Mouse (Mus musculus) adrenal gland, adult 18-20 months (tissue): ENCODE data around the gene Usp32. TPM values are rescaled to one million over a fixed set of nuclear protein-coding genes. Genes with fewer than 3 reads are reported as not detected.

Experiments
- DNase-seq, 2 experiments: peaks; one replicate each; pipeline ENCODE4 v3.0.0; 2021 to 2022; ENCODE audit warnings: low spot score in 2 of 2
- total RNA-seq, 2 experiments: library from RNA; stranded (reverse); gene quantifications; 1 replicate in 1 of 2; 2 replicates in 1 of 2; pipeline ENCODE4 v1.2.3; 2021

The Usp32 gene
- total RNA-seq, 2 experiments from 2014 or later: 30.8 to 44.2 TPM

DNA sequence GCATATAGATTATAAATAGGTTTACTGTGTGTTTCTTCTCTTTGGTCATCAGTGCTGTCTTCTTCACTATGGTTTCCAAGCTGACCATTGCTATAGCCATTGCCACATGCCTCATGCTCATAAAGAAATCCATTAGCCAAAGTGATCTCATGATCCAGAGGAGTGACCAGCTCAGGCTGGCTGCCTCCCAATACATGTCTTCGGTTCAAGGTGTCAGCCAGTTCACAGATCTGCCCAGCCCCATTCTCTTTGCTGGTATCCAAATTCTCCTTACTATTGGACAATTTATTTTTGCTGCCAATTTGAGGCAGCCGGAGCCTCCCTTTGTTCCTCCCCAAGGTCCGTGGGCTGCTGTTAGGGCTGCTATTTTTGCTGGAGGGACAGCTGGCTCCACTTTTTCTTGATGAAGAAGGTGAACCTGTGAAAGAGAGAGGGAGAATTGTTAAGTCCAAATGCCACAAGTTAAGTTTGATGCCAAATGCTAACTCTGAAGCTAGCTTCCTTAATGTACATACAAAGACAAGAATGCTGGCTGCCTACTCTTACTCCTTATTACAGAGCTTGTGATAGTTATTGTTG, 151.5 kb downstream of the Usp32 start:
- DNase-seq: no peak

DNA sequence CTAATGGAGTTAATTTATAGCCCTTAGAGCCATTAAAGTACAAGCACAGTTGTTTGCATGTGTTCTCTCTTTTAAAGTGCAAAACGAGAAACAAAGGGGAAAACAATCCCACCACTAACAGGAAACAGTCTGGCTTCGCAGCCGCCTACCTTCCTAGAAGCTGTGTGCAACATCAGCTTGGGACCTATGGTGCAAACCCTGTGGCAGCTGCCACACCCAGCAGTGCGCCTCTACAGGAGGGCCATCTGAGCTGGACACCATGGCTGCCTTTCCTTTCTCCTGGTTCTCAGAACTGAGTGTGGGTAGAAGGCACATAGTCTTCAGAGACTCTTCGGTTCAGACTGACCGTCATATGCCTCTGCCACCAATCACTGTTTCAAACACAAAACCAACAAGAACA, 154.5 kb downstream of the Usp32 start:
- no peak for DNase-seq

DNA sequence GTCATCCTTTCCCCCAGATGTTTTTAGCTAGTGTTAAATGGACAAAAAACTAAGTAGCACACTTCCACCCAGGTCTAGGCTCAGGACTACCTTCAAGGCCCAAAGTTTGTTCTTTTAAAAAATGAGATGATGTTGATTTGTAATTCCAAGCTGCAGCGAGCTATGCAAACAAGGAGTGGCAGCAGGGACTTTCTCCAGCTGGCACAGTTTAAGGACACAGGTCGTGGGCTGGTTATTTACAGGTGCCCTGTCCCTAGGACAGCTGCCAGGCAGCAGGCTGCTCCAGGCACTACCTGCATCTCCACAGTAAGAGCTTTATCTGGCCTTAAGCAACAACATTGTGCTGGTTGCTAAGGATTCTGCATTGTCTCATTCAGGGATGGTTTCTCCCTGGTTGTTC, 159.3 kb downstream of the Usp32 start:
- DNase-seq: no peak

DNA sequence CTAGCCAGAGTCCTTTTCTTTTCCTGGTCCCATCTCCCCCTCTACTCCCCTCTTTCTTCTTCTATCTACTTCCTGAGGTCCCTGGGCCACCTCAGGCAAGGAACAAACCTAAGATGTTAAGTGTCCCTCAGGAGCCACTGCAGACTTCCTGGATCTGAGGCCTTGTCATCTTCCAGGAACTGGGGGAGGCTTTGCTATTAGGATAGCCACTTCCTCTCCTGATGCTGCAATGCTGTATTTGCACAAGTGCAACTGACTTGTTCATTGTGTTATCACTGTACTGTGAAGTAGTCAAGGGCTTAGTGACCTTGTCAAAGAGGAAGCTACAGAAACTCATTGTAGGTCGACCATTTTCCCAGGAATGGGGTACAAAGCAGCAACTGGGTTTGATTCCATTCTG, 160.6 kb downstream of the Usp32 start:
- no peak for DNase-seq

DNA sequence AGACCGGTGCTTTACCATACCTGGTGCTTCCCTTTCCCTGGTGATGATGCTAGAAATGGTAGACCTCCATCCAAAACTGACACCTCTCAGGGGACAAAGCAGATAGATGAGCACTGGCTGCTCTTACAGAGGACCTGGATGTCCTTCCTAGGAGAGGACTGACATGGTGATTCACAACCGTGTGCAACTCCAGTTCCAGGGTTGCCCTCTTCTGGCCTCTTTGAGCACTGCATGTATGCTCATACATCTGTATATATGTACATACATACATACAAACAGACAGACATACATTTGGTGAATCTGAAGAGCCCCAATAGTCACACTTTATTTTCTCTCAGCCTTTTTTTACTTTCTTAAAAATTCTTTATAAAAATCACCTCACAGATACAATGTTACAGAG, 161.8 kb downstream of the Usp32 start:
- DNase-seq: no peak

DNA sequence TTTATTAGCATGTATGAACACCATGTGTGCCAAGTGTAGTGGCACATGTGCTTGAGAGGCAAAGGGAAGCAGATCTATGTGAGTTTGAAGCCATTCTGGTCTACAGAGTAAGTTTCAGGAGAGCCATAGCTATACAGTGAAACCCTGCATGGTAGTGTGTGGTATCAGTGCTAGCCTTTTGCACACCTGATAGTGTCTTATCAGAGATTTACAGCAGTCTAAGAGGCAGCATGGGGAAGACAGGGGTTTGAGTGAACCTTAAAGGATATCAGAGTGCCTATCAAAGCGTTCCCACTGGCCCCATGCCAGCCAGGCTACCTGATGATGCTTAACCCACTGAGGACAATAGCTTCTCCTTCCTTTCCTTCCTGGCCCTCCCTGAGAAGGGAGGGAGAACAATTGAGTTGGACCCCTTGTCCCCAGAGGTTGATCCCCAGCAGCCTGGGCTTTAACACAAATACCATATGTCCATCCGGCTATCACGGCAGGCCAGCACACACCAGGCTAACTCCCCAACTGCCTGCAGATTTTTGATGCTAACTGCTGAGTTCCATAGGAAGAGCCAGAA, 162.5 kb downstream of the Usp32 start:
- DNase-seq: no peak

DNA sequence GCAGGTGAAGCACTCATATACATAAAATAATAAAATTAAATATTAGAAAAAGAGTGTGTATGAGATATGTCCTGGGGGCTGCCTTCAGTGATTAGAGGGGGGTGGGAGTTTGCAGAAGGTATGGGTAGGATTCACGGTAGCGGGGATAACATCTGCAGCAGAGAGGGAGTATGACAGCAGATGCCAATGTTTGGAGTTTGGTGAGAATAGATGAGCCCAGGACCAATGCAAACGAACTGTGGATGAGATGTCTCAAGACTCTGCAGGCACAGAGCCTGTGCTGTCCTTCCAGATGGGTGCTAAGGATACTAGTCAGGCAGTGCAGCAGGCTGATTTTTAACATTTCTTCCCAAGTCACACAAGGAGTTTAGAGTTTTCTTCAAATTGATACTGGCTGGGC, 163.3 kb downstream of the Usp32 start:
- no peak for DNase-seq

DNA sequence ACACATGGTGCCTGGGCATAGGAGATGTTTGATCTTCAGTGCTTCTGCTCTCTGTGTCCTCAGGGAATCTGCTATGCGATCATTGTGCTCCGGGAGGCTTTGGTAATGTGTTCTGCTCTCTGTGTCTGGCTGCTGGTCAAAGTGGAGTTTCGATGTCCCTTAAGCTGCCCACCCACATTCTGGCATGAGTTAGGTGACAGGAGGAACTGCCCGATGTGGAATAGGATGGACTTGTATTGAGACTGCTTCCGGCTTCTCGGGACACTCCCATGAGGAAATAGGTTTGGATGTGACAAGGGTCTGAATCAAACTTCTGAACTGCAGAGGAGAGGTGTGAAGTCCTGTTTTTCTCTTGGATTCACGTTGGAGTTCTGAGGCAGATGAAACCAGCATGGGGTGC, 165.4 kb downstream of the Usp32 start:
- no peak for DNase-seq

DNA sequence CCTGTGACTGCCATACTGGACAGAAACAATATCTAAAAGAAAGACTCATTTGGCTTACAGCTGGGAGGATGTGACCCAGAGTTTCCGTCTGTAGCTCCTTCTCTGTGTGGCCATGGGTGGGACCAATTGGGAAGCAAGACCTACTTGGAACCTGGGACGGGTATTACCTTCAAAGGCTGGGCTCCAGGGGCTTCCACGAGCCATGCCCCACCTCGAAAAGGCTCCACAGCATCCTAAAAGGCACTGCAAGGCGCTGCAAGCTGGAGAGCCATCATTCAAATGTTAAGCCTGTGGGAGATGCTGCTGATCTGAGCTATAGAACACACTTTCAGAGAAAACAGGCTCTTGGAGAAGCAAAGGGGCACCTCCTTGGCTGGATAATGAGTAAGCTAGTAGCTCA, 166.3 kb downstream of the Usp32 start:
- no peak for DNase-seq

DNA sequence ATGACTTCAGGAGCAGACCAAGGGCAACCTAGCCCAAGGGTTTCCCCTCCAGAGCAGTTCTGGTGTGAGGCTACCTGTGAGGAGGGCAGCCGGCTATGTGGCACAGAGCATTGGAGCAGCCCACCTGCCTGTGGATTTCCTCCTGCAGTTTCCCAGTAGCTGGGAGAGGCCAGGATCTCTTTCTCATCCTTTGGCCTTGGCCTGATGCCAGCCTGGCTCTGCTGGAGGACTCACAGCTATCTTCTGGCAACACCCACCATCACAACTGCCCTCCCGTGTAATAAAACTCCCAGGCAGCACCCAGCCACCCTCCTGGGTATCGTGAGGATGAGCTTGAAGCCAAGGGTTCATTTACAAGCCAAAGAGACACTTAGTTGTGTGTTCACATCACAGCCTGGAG, 167.9 kb downstream of the Usp32 start:
- DNase-seq: peak; percentile 49 to 75

DNA sequence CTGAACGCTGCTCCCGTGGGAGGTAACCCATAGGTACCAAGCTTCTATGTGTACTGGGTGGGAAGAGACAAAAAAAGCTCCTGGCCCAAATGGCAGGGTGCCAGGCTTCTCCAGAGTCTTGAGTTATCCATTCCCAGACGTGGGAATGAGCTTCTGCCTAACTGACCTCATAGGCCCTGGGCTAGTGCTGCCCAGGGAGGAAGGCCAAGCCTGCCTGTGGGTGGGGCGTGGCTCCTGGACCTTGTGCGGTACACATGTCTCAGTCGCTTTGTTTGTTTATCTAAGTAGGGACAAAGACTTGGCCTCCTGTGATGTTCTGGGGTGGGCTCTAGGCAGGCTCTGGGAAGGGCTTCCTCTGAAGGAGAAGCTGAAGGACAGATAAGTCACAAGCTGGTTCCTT, 171.2 kb downstream of the Usp32 start:
- no peak for DNase-seq

DNA sequence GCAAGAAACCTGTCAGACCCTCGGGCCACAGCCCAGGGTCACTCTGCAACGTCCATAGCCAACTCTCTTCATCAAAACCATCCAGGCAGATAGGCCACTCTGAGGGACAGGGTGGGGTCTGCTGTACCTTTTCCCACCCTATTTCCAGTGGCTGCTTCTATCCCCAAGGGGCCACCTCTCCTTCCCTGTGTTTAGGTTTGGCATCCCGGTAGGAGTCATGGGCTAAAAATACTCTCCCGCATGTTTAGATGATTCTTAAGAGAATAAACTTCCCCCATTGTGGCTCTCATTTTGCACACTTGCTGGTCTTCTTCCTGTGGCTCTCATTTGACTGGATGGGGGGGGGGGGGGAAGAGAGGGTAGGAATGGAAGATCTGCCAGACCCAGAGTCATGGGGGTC, 171.7 kb downstream of the Usp32 start:
- DNase-seq: no peak

DNA sequence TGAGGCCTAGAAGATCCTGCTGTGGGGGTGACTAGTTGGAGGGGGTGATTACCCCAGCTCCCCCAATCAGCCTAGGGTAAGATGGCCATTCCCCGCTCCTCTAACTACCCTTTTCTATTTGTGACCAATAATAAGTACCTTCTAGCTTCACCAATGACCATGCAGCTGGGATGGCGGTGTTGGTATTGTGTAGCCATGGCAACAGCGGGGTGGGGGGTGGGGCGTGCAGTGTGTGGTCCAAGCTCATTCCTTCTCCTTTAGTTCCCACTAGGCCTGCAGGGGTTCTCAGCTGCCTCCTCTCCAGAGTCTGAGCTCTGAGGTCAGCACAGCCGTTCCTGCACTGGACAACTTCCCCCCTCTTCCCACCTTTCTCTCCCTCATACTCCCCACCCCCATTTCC, 172.8 kb downstream of the Usp32 start:
- DNase-seq: no peak

DNA sequence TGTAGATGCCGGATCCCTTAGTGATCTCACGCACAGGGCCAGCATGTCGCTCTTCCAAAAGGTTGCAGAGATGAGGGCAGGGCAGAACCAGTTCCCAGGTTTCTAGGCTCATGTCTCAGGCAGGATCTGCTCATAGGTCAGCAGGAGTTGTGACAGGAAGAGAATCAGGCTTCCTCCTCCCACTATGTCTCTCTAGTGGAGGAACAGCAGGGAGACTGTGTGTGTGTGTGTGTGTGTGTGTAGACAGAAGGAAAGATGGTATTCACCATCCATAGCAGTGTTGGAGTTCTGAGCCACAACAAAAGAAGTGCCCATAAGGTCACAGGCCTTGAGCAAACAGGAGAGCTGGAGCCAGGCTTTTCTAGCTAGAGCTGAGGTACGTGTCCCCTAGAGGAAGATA, 173.3 kb downstream of the Usp32 start:
- no peak for DNase-seq

DNA sequence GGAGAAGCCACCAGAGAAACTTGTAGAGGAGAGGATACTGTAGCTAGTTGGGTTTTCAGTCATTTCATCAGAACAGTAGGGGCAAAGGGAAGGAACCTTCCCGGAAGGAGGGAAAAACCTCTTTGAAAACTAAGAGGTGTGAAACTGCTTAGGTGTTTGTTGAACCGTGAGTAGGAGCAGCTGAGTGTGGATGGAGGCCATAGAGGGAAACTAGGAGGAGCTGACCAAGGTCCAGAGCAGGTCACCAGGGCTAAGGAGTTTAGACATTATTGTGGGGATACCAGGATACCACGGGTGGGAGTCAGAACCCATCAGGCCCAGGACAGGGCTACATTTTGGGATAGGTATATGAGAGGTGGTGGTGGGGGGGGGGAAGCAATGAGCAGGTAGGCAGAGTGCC, 176.4 kb downstream of the Usp32 start:
- DNase-seq: no peak

DNA sequence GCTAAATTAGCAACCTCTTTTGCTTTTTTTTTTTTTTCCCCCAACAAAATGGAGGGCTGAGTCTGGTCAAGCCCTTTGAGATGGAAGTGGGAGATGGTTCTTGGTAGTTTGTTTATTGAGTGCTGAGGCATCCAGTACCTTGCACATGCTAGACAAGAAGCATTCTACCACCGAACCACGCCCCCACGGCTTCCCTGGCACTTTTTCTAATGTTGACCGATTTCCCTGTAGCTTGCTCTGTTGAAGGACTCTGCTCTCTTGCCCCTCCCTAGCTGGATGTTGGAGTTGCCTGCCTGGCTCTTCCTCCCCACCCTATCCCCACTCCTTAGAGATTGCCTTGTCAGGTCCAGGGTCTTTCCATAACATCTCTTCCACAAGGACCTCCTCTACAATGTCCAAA, 177.4 kb downstream of the Usp32 start:
- no peak for DNase-seq

DNA sequence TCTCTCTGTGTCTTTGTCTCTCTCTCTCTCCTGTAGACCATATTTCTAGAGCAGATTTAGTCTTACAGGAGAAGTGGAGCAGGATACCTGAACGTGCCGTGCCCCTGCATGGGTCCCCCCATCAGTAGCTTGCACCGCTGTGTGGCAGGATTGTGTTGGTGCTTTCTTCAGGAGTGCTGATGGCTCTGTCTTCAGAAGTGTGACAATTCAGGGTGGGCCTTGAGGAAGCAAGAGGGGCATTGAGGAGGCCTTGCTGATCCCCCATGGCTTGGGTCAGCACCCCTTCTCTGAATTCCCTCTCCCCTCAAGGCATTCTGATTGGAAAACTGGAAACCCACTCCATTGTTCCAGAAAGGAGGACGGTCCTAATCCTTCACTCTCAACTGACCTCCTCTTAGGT, 178.4 kb downstream of the Usp32 start:
- DNase-seq: no peak

DNA sequence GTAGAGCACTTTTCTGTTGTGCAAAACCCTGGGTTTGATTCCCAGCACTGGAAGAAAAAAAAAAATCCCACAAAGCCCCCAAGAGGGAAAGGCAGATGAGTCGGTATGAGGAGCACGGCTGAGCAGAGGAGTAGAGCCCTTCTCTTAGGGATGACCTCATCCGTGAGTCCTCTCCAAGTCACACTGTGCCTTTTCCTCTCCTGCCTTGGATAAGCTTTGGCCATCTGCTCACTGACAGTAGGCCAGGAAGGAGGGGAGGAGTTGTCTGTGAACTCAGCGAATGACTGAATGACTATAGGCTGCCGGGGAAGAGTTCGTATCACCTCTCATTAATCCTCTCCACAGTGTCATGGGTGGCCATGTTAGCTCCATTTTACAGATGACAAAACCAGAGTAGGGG, 179.2 kb downstream of the Usp32 start:
- no peak for DNase-seq

DNA sequence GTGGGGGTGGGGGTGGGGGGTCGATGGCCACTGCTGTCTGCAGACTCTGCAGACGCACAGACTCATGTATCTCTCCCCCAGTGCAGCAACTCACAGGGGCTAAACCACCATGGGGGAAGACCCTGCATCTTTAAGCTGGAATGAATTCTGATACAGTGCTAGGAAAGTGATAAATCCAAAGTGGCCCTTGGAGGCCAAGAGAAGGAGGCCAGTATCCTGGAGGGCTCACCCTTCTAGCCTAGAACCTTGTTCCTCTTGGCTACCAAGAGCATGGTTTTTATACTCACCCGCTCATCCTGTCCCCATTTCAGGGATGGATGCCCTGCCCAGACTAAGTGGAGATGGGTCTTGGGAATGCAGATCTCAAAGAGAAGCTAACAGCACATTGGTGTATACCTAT, 179.7 kb downstream of the Usp32 start:
- no peak for DNase-seq

DNA sequence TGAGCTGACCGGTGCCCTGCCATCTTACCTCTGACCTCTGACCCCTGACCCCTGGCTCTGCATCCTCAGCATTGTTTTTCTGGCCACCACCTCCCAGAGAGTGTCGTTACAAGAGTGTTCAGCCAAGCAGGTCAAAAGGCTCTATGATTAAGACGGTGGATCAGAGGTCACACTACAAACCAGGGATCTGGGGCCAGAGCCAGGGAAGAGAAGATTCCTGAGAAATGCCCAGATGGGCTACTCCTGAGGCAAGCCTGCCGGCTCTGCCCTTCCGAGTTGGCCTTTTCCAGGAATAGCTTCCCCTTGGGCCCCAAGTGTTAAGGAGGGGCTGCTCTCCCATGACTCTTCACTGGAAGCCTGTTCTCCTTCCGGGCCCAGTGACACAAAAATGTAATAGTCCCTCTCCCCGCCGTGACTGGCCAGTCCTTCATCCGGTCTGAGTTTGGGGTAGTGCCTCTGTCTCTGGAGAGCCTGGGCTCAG, 180.2 kb downstream of the Usp32 start:
- DNase-seq: no peak

DNA sequence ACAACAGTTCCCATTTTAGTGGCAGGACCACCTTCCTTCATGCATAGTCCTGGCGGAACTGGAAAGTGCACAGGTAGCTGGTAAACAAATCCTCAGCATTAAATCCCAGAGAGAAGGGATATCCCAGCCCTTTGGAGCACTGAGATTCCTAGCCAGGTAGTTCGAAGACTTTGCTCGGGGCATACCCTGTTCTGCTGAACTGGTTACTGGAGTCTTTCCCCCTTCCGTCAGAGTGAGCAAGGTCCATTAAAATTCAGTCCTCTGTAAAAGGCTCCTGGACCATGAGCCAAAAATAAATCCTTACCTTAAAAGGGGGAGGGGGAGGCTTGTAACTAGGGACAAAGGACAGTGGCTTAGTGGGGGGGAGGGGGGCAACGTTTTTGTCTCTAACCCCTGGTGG, 180.8 kb downstream of the Usp32 start:
- DNase-seq: no peak

DNA sequence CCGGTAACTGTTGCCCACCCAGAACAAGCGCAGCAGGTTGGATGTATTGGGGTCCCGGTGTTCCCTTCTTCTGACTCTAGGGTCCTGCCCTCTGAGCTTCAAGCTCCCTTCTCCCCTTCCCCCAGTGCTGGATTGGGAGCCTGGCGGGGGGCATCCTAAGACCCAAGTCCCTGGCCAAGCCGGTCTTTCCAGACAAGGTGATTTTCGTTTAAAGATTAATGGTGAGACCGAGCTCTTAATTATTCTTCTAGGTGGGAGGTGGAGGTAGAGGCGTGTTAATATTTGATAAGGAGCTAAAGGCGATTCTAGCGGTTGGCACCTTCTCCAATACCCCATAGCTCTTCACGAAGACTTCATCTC, 181.7 kb downstream of the Usp32 start:
- DNase-seq: no peak

DNA sequence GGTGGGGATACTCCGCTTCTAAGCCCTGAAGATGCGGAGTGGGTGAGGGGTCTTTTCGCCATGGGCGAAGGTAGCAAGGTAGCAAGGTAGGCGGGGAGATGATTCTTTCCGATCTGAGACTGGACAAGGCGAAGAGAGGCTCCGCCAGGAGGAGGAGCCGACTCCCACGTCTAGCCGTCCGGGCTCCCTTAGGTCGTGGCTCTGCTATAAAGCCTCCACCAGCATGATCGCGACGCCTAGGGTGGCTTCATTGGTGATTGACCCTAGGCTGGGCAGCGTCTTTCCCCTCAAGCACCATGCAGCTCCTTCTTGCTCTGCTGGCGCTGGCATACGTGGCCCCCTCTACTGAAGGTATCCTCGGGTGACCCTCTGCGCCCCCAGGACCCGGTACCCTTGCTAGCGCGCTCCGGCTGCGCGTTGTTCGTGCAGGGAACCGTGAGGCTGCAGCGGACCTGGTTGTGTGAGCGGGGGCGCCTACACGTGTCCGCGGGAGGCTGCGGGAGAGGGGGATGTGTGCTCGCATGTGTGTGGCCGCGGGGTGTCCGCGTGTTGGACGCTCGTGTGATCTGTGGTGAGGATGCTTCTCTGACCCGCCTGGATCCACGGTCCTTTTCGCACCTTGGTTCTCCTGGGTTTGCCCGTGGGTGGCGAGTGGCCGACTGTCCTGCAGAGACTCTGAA, 182.2 kb downstream of the Usp32 start, which contains the start of gene Car4:
Gene Car4, plus strand, starts transcription at position 196 of the 680 bp plus-strand sequence.
- no peak for DNase-seq
